In genomic region chr6:117406312-117406595, GRCm38 (mm10) we compare ENCODE assay signal across 16 mouse cellular contexts.
DNase-seq lines count a peak whose midpoint lies in the region; ATAC-seq and TF ChIP-seq lines count a peak whose summit lies in the region.
"Had no signal": no experiment of that assay in that cellular context is flagged by ENCODE, and none has a peak within 500 bp of the region (broad histone marks: within the 10 kb centered on the region; RNA-seq: fewer than 3 reads in every experiment).

No protein-coding gene starts in this region.

- peak; percentile 48 for DNase-seq in intestine, embryonic 14.5 days (ENCODE audit: low spot score)
- DNase-seq in neural tube, embryonic 10.5 days (ENCODE audit: extremely low spot score, low spot score) = peak; percentile 15
- no peak for DNase-seq in thymus, postnatal 4 days
- no peak for DNase-seq in spleen, postnatal 4 days (ENCODE audit: low spot score in 2 of 2)
- DNase-seq: adrenal gland, adult 2 months; cerebellum, adult 8-10 months; gastrocnemius, postnatal 14 days; kidney, postnatal 25 days had no signal

- H3K9me3 ChIP-seq in intestine, embryonic 14.5 days (ENCODE audit: control insufficient read depth, low read length) = no peaks in the 10 kb centered on the region
- H3K9me3 ChIP-seq in intestine, postnatal 0 days (ENCODE audit: control insufficient read depth) = no peaks in the 10 kb centered on the region
- no peaks in the 10 kb centered on the region for H3K9me3 ChIP-seq in embryonic facial prominence, embryonic 12.5 days
- H3K9me3 ChIP-seq in embryonic facial prominence, embryonic 15.5 days (replicated peaks) = no peaks in the 10 kb centered on the region
- H3K9me3 ChIP-seq: liver, embryonic 15.5 days; midbrain, embryonic 13.5 days had no signal

- TF ChIP-seq CTCF in intestine, postnatal 0 days (IDR thresholded peaks at IDR 0.05; ENCODE audit: low read depth) = no peak

- WGBS in intestine, embryonic 14.5 days = 94% methylated on average over 4 of the region's 4 CpGs
- WGBS in intestine, postnatal 0 days = 71% methylated on average over 4 of the region's 4 CpGs
- WGBS in embryonic facial prominence, embryonic 12.5 days = 90% methylated on average over 4 of the region's 4 CpGs
- 77% methylated on average over 4 of the region's 4 CpGs for WGBS in embryonic facial prominence, embryonic 15.5 days

- H3K4me3 ChIP-seq in intestine, embryonic 14.5 days (ENCODE audit: low read depth, low read length) = no peak overlapping the region
- no peak overlapping the region for H3K4me3 ChIP-seq in intestine, postnatal 0 days (ENCODE audit: low read depth, low read length)
- H3K4me3 ChIP-seq in embryonic facial prominence, embryonic 12.5 days = no peak overlapping the region
- no peak overlapping the region for H3K4me3 ChIP-seq in embryonic facial prominence, embryonic 15.5 days (replicated peaks)
- H3K4me3 ChIP-seq: liver, embryonic 15.5 days; midbrain, embryonic 13.5 days had no signal

- H3K27ac ChIP-seq in intestine, embryonic 14.5 days (ENCODE audit: low read depth) = no peak overlapping the region
- no peak overlapping the region for H3K27ac ChIP-seq in intestine, postnatal 0 days (ENCODE audit: low read depth, low read length)
- H3K27ac ChIP-seq in embryonic facial prominence, embryonic 12.5 days = no peak overlapping the region
- H3K27ac ChIP-seq in embryonic facial prominence, embryonic 15.5 days (replicated peaks) = no peak overlapping the region
- H3K27ac ChIP-seq: liver, embryonic 15.5 days; midbrain, embryonic 13.5 days; stomach, postnatal 0 days had no signal

- H3K36me3 ChIP-seq in intestine, embryonic 14.5 days (ENCODE audit: control insufficient read depth, insufficient read depth, low read length) = no peaks in the 10 kb centered on the region
- no peaks in the 10 kb centered on the region for H3K36me3 ChIP-seq in intestine, postnatal 0 days (ENCODE audit: control insufficient read depth, insufficient read depth)
- H3K36me3 ChIP-seq in embryonic facial prominence, embryonic 12.5 days = no peaks in the 10 kb centered on the region
- H3K36me3 ChIP-seq in embryonic facial prominence, embryonic 15.5 days = no peaks in the 10 kb centered on the region
- H3K36me3 ChIP-seq: liver, embryonic 15.5 days; midbrain, embryonic 13.5 days had no signal

- no peak overlapping the region for H3K4me2 ChIP-seq in intestine, embryonic 14.5 days (ENCODE audit: low read length)
- no peak overlapping the region; the same call in 1 of the 2 replicates for H3K4me2 ChIP-seq in intestine, postnatal 0 days (replicated peaks; ENCODE audit: low read depth)
- H3K4me2 ChIP-seq in embryonic facial prominence, embryonic 12.5 days (replicated peaks) = no peak overlapping the region
- no peak overlapping the region for H3K4me2 ChIP-seq in embryonic facial prominence, embryonic 15.5 days (replicated peaks)
- H3K4me2 ChIP-seq: liver, embryonic 15.5 days; midbrain, embryonic 13.5 days had no signal

- peaks cover 23% of the 10 kb centered on the region for H3K4me1 ChIP-seq in intestine, embryonic 14.5 days (replicated peaks; ENCODE audit: control insufficient read depth, insufficient read depth, low read length)
- no peaks in the 10 kb centered on the region for H3K4me1 ChIP-seq in intestine, postnatal 0 days (replicated peaks; ENCODE audit: control insufficient read depth, insufficient read depth, low read length)
- no peaks in the 10 kb centered on the region; the same call in 1 of the 2 replicates for H3K4me1 ChIP-seq in embryonic facial prominence, embryonic 12.5 days
- 0 out of 2 replicates have a peak, but pooled peaks cover 13% of the 10 kb centered on the region for H3K4me1 ChIP-seq in embryonic facial prominence, embryonic 15.5 days
- H3K4me1 ChIP-seq: liver, embryonic 15.5 days; midbrain, embryonic 13.5 days had no signal

- ATAC-seq in intestine, embryonic 14.5 days (replicated peaks; ENCODE audit: low FRiP score, low TSS enrichment, low read depth) = peak; percentile 5; the same call in 1 of the 2 replicates
- no peak for ATAC-seq in intestine, postnatal 0 days
- ATAC-seq in embryonic facial prominence, embryonic 12.5 days (ENCODE audit: insufficient number of reproducible peaks, insufficient read depth, low FRiP score, low TSS enrichment) = peak; percentile 61; the same call in 1 of the 2 replicates
- ATAC-seq in embryonic facial prominence, embryonic 15.5 days (ENCODE audit: insufficient number of reproducible peaks, low FRiP score, low TSS enrichment, low read depth) = 0 out of 2 replicates have a peak, but pooled peaks have one; percentile 29
- ATAC-seq: inflammation-experienced regulatory T-cells, adult 6 months; lung, postnatal 0 days; midbrain, embryonic 13.5 days had no signal

- H3K27me3 ChIP-seq in intestine, embryonic 14.5 days (replicated peaks; ENCODE audit: control insufficient read depth, insufficient read depth, low read length) = no peaks in the 10 kb centered on the region
- H3K27me3 ChIP-seq in intestine, postnatal 0 days (replicated peaks; ENCODE audit: control insufficient read depth, insufficient read depth, low read length) = no peaks in the 10 kb centered on the region
- H3K27me3 ChIP-seq in embryonic facial prominence, embryonic 12.5 days = peaks cover 4% of the 10 kb centered on the region; the same call in 1 of the 2 replicates
- H3K27me3 ChIP-seq in embryonic facial prominence, embryonic 15.5 days = no peaks in the 10 kb centered on the region
- H3K27me3 ChIP-seq: liver, embryonic 15.5 days; midbrain, embryonic 13.5 days had no signal

- no peak overlapping the region for H3K9ac ChIP-seq in intestine, embryonic 14.5 days (ENCODE audit: low read length)
- no peak overlapping the region for H3K9ac ChIP-seq in intestine, postnatal 0 days (ENCODE audit: low read depth, low read length)
- H3K9ac ChIP-seq in embryonic facial prominence, embryonic 12.5 days = no peak overlapping the region
- no peak overlapping the region for H3K9ac ChIP-seq in embryonic facial prominence, embryonic 15.5 days
- H3K9ac ChIP-seq: liver, embryonic 15.5 days; midbrain, embryonic 13.5 days had no signal

Comparison
In these comparisons a context has a peak if more than half of its experiments do, and no peak if none do; other contexts are left out.
1. DNase-seq: peak in intestine, embryonic 14.5 days (single experiment) and neural tube, embryonic 10.5 days (single experiment); none in thymus, postnatal 4 days (single experiment) and spleen, postnatal 4 days (0 of 2).